Mouse (Mus musculus) neutrophil, adult 59 days (primary cell): Measurements from ENCODE around the gene Gm20843. TPM values are rescaled to one million over a fixed set of nuclear protein-coding genes. Genes with fewer than 3 reads are reported as not detected.

Experiments
- total RNA-seq, 2 experiments: library from RNA; stranded (reverse); gene quantifications; 1 replicate in 1 of 2; 2 replicates in 1 of 2; pipeline ENCODE4 v1.2.4; 2023

Gene Gm20843
- not detected for total RNA-seq

GRCm38 (mm10) chrY:72247018-72247417 lies at the start of gene Gm20843:
Gene Gm20843 (minus strand): TSS chrY:72247118.

